Mouse (Mus musculus): ENCODE results near the gene Gkap1. TPM values are rescaled to one million over a fixed set of nuclear protein-coding genes. Genes with fewer than 3 reads are reported as not detected.

Gene Gkap1
- polyA plus RNA-seq, 1 experiment: 17.2 TPM

DNA sequence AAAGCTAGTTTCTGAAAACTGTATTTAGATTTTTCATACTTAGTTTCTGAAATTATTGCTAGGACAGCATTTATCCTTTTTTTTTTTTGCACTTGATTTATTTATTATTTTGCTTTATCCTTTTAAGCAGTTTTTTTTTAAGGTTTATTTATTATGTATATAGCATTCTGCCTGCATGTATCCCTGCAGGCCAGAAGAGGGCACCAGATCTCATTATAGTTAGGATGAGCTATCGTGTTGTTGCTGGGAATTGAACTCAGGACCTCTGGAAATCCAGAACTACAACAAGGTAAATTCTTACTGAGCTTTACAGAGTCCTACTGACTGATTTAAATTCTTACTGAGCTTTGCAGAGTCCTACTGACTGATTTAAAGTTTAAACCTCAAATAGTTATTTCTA lies 22.2 kb downstream of the Gkap1 start:
- H3K27ac ChIP-seq (ENCODE audit: control insufficient read depth, insufficient read depth, low read depth, low read length, poor library complexity): no peak overlapping the region
- H3K4me3 ChIP-seq (replicated peaks; ENCODE audit: control insufficient read depth, low read depth, low read length): no peak overlapping the region
- TF ChIP-seq POLR2A (IDR thresholded peaks at IDR 0.05; ENCODE audit: borderline replicate concordance, control insufficient read depth, low read depth, low read length) (no peak), CTCF (IDR thresholded peaks at IDR 0.05; ENCODE audit: control insufficient read depth, insufficient read depth, low read length) (no peak)
- H3K4me1 ChIP-seq (ENCODE audit: control insufficient read depth, insufficient read depth, low read length): no peaks in the 10 kb centered on the region
- 74% methylated on average over 1 of the region's 1 CpGs for WGBS

DNA sequence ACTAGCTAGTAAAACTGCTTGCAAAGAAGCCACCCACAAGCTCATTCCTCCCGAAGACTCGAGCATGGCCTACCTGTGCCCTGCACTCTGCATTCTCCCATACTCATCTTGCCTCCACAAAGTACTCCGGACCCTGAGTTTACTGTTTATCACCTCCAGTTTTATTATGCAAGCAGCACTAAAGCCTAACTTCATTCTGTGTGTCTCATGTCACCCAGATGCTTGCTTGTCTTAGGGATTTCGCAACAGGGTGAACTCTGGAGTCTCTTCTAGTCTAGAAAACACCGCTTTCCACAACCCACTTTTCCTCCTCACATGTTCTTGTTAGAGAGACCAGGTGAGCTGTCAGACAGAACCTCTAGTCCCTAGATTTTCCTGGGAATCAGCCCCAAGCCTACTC lies 26.5 kb downstream of the Gkap1 start:
- Histone ChIP-seq H3K4me1 (ENCODE audit: control insufficient read depth, insufficient read depth, low read length) (peaks cover 1% of the 10 kb centered on the region; the same call in 1 of the 2 replicates), H3K4me3 (replicated peaks; ENCODE audit: control insufficient read depth, low read depth, low read length) (no peak overlapping the region), H3K27ac (ENCODE audit: control insufficient read depth, insufficient read depth, low read depth, low read length, poor library complexity) (no peak overlapping the region)
- TF ChIP-seq CTCF (IDR thresholded peaks at IDR 0.05; ENCODE audit: control insufficient read depth, insufficient read depth, low read length): no peak
- no peak for TF ChIP-seq POLR2A (IDR thresholded peaks at IDR 0.05; ENCODE audit: borderline replicate concordance, control insufficient read depth, low read depth, low read length)
- WGBS: 81% methylated on average over 5 of the region's 5 CpGs

DNA sequence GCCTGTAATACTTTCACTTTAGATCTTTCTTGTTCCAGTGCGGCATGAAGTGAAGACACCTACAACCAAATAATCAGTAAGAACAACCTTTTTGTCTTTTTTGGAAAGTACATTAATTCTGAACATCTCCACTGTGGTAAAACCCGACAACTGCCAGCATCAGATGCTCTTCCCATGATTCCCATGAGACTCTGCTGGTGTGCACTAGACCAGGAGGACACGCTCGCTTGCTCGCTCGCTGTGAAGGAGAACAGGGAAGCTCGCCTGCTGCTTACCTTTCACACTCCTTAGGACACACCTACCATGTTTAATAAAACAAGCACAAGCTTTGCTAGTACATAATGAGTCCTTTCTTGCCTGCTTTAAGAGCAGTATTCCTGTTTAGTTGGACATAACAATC lies 39.0 kb downstream of the Gkap1 start:
- Histone ChIP-seq H3K4me3 (replicated peaks; ENCODE audit: control insufficient read depth, low read depth, low read length) (no peak overlapping the region), H3K4me1 (ENCODE audit: control insufficient read depth, insufficient read depth, low read length) (no peaks in the 10 kb centered on the region; the same call in 1 of the 2 replicates), H3K27ac (ENCODE audit: control insufficient read depth, insufficient read depth, low read depth, low read length, poor library complexity) (no peak overlapping the region)
- no peak for TF ChIP-seq CTCF (IDR thresholded peaks at IDR 0.05; ENCODE audit: control insufficient read depth, insufficient read depth, low read length)
- no peak for TF ChIP-seq POLR2A (IDR thresholded peaks at IDR 0.05; ENCODE audit: borderline replicate concordance, control insufficient read depth, low read depth, low read length)
- whole genome bisulfite sequencing: 81% methylated on average over 7 of the region's 7 CpGs

DNA sequence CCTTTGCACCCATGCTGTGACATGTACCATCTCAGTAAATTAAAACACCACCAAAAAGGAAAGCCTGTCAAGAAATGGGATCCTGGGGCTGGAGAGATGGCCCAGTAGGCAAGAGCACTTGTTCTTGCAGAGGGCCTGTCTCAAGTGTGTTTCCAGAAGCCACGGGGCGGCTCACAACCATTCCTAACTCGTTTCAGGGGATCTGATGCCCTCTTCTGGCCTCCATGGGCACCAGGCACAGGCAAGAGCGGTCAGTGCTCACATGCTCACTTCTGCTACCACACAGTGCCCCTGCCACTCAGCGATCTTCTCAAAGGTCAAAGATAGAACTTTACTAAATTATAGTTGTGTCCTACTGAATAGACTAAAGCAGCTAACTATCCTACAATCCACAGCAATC lies 42.9 kb downstream of the Gkap1 start:
- TF ChIP-seq CTCF (IDR thresholded peaks at IDR 0.05; ENCODE audit: control insufficient read depth, insufficient read depth, low read length) (peak; percentile 65), POLR2A (IDR thresholded peaks at IDR 0.05; ENCODE audit: borderline replicate concordance, control insufficient read depth, low read depth, low read length) (no peak)
- WGBS: 40% methylated on average over 5 of the region's 5 CpGs
- Histone ChIP-seq H3K4me3 (replicated peaks; ENCODE audit: control insufficient read depth, low read depth, low read length) (no peak overlapping the region), H3K4me1 (ENCODE audit: control insufficient read depth, insufficient read depth, low read length) (no peaks in the 10 kb centered on the region; the same call in 1 of the 2 replicates), H3K27ac (ENCODE audit: control insufficient read depth, insufficient read depth, low read depth, low read length, poor library complexity) (no peak overlapping the region)

DNA sequence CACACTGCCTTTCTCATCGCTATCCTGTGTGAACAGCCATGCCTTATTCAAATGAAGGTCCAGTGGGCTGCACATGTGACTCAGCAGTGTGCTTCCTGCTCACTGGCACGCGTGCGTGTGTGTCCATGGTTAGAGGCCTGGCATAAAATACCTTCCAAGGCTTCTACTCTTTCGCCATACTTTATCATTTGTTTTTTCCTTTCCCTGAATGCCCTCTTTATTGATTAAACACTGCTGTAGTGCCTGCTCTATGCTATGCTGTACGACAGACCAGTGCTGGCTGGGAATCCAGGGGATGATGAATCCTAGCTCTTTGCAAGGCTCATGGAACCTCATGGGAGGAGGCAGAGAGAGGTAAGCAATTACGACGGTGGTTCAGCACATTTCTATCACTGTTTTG lies 43.4 kb downstream of the Gkap1 start:
- Histone ChIP-seq H3K4me1 (ENCODE audit: control insufficient read depth, insufficient read depth, low read length) (no peaks in the 10 kb centered on the region; the same call in 1 of the 2 replicates), H3K27ac (ENCODE audit: control insufficient read depth, insufficient read depth, low read depth, low read length, poor library complexity) (no peak overlapping the region), H3K4me3 (replicated peaks; ENCODE audit: control insufficient read depth, low read depth, low read length) (no peak overlapping the region)
- no peak for TF ChIP-seq POLR2A (IDR thresholded peaks at IDR 0.05; ENCODE audit: borderline replicate concordance, control insufficient read depth, low read depth, low read length)
- WGBS: 83% methylated on average over 8 of the region's 8 CpGs

DNA sequence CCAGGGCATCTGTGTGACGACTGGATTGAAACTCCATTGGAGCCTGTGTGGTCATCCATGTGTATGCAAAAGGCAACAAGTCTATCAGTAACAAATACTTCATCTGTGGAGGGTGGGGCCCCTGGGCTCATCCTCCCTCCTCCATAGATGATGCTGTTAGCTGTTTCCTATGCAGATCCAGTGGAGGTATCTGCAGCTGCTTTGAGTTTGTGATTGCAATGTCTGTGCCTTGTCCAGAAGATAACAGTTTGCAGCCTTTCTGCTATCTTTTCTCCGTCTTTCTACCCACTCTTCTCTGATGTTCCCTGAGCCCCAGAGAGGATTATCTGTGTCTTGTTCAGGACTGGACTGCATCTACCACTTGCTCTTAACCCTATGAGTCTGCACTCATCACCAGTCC lies 46.9 kb downstream of the Gkap1 start:
- no peak overlapping the region for H3K27ac ChIP-seq (ENCODE audit: control insufficient read depth, insufficient read depth, low read depth, low read length, poor library complexity)
- no peak overlapping the region for H3K4me3 ChIP-seq (replicated peaks; ENCODE audit: control insufficient read depth, low read depth, low read length)
- no peak for TF ChIP-seq CTCF (IDR thresholded peaks at IDR 0.05; ENCODE audit: control insufficient read depth, insufficient read depth, low read length)
- no peak for TF ChIP-seq POLR2A (IDR thresholded peaks at IDR 0.05; ENCODE audit: borderline replicate concordance, control insufficient read depth, low read depth, low read length)
- WGBS: 71% methylated on average over 2 of the region's 2 CpGs
- H3K4me1 ChIP-seq (ENCODE audit: control insufficient read depth, insufficient read depth, low read length): no peaks in the 10 kb centered on the region

DNA sequence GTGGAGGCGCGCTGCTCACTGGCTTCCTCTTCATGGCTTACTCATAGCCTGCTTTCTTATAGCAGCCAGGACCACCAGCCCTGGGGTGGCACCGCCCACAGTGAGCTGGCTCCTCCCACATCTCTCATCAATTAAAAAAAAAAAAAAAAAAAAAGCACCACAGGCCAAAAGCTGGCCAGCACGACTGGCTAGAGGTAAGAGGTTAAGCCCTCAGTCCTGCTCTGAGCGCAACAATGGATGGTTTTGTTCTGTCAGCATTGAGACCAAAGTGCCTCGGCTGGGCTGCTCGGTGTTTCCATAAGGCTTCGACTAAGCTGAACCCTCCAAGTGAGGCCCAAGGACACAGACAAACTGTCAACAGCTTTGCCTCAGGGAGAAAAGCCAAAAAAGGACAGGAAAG lies 49.8 kb downstream of the Gkap1 start:
- no peak for TF ChIP-seq POLR2A (IDR thresholded peaks at IDR 0.05; ENCODE audit: borderline replicate concordance, control insufficient read depth, low read depth, low read length)
- TF ChIP-seq CTCF (IDR thresholded peaks at IDR 0.05; ENCODE audit: control insufficient read depth, insufficient read depth, low read length): no peak
- Histone ChIP-seq H3K27ac (ENCODE audit: control insufficient read depth, insufficient read depth, low read depth, low read length, poor library complexity) (no peak overlapping the region), H3K4me1 (ENCODE audit: control insufficient read depth, insufficient read depth, low read length) (no peaks in the 10 kb centered on the region), H3K4me3 (replicated peaks; ENCODE audit: control insufficient read depth, low read depth, low read length) (no peak overlapping the region)
- 80% methylated on average over 8 of the region's 8 CpGs for WGBS

DNA sequence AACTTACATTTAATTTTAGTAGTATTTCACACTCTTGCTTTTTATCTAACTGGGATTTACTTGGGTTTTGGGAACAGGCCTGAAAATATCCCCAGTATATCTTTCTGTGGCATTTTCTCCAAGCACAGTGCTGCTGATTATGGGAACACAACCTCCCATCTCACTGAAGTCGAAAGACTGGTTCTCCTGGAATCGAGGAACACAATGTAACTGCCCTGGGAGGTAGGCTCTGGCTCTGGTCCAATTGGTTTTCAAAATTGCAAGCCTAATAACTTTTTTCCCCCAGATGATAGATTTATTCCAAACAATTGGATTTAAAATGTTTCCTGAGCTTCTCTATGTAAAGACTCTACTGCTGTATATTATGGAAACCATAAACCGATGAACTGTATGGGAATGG lies 55.3 kb downstream of the Gkap1 start:
- H3K27ac ChIP-seq (ENCODE audit: control insufficient read depth, insufficient read depth, low read depth, low read length, poor library complexity): no peak overlapping the region
- no peak overlapping the region for H3K4me3 ChIP-seq (replicated peaks; ENCODE audit: control insufficient read depth, low read depth, low read length)
- peaks cover 2% of the 10 kb centered on the region; the same call in 1 of the 2 replicates for H3K4me1 ChIP-seq (ENCODE audit: control insufficient read depth, insufficient read depth, low read length)
- WGBS: 82% methylated on average over 3 of the region's 3 CpGs
- no peak for TF ChIP-seq CTCF (IDR thresholded peaks at IDR 0.05; ENCODE audit: control insufficient read depth, insufficient read depth, low read length)
- no peak for TF ChIP-seq POLR2A (IDR thresholded peaks at IDR 0.05; ENCODE audit: borderline replicate concordance, control insufficient read depth, low read depth, low read length)

DNA sequence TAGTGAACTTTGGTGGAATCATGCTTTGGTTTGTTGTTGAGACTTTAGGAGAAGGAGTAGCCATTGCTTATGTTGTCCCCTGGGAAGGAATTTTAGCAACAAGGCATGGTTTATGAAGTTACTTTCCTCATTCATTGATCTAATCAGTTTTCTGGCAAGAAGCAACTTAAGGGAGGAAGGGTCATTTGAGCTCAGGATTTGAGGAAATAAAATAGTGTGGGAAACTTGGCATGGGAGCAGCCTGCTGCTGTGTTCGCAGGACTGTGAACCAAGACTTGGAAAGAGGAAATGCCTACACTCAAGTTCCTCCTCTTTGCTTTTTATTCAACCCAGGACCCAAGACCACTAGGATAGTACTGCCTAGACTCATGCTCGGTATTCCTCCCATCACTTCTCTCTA lies 58.0 kb downstream of the Gkap1 start:
- H3K4me1 ChIP-seq (ENCODE audit: control insufficient read depth, insufficient read depth, low read length): peaks cover 2% of the 10 kb centered on the region; the same call in 1 of the 2 replicates
- 65% methylated on average over 2 of the region's 2 CpGs for WGBS
- H3K4me3 ChIP-seq (replicated peaks; ENCODE audit: control insufficient read depth, low read depth, low read length): no peak overlapping the region
- H3K27ac ChIP-seq (ENCODE audit: control insufficient read depth, insufficient read depth, low read depth, low read length, poor library complexity): no peak overlapping the region
- TF ChIP-seq POLR2A (IDR thresholded peaks at IDR 0.05; ENCODE audit: borderline replicate concordance, control insufficient read depth, low read depth, low read length) (no peak), CTCF (IDR thresholded peaks at IDR 0.05; ENCODE audit: control insufficient read depth, insufficient read depth, low read length) (no peak)

Data from bone marrow, adult 2 months (tissue).